Mouse (Mus musculus): ENCODE results near the gene Olfr806. TPM values are rescaled to one million over a fixed set of nuclear protein-coding genes. Genes with fewer than 3 reads are reported as not detected.

Olfr806 gene
- not detected in 2 replicates for polyA plus RNA-seq (2012; ENCODE audit: insufficient read depth, low replicate concordance)

DNA sequence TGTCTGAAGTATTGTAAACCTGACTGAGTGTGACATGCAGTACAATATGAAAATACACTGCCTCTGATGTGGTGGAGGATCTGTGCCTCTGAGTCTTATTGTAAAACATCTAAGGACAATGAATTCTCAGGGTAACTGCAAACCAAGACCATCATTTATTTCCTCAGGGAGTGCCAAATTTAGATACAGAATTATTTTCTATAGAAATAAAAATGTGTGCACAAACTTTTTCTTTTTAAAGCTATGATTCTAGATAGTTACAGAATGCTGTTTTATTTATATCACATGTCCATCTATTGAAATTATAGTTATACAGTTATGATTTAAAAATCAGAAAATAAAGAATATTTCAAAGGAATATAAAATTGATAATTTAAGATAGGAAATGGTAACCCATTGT lies at the start of gene Olfr806:
TSS of gene Olfr806 (minus strand) at position 101 of the 400 bp plus-strand sequence.
- H3K36me3 ChIP-seq (replicated peaks; ENCODE audit: low read length): no peaks in the 10 kb centered on the region
- TF ChIP-seq FLI1 (IDR thresholded peaks at IDR 0.05; ENCODE audit: low read length) (no peak), GATA1 (IDR thresholded peaks at IDR 0.05; ENCODE audit: borderline replicate concordance, low read length) (no peak)
- no peaks in the 10 kb centered on the region for H3K27me3 ChIP-seq (replicated peaks)
- no peaks in the 10 kb centered on the region for H3K4me1 ChIP-seq
- H3K9me3 ChIP-seq: peaks cover 3% of the 10 kb centered on the region; the same call in 1 of the 2 replicates
- H3K4me3 ChIP-seq (replicated peaks): no peak within 1 kb of the TSS

DNA sequence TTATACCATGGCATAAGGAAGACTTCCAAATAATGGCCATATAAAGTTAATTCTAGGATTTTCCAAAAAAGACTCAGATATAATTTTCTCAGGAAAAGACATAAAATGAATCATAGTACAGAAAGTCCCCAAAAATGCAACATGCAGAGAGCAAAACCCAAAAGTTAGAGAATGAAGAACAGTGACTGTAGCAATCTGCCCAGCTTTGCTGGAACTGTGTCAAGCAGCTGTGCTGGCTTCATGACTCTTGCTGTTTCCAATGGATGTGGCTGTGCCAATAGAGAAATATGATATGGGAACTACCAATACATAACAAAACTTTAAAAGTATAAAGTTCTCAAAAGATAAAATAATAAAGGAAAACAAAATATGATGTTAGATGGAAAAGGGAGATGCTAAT lies 36.4 kb upstream of the Olfr806 start:
- no peak overlapping the region for H3K4me3 ChIP-seq (replicated peaks)
- H3K4me1 ChIP-seq: no peaks in the 10 kb centered on the region

GRCm38 (mm10) chr10:129774338-129774737 lies 32.6 kb upstream of the Olfr806 start, which contains the start of gene Olfr809:
TSS of gene Olfr809 (plus strand) at chr10:129774638.
- Histone ChIP-seq H3K36me3 (replicated peaks; ENCODE audit: low read length) (no peaks in the 10 kb centered on the region), H3K4me3 (replicated peaks) (no peak within 1 kb of the TSS), H3K27me3 (replicated peaks) (no peaks in the 10 kb centered on the region), H3K9me3 (no peaks in the 10 kb centered on the region), H3K4me1 (no peaks in the 10 kb centered on the region)
- TF ChIP-seq GATA1 (IDR thresholded peaks at IDR 0.05; ENCODE audit: borderline replicate concordance, low read length) (no peak), FLI1 (IDR thresholded peaks at IDR 0.05; ENCODE audit: low read length) (no peak)

More for the DNA sequence above, 36.4 kb upstream of the Olfr806 start:
- H3K36me3 ChIP-seq (replicated peaks; ENCODE audit: low read length): no peaks in the 10 kb centered on the region
- H3K9me3 ChIP-seq: no peaks in the 10 kb centered on the region
- no peaks in the 10 kb centered on the region for H3K27me3 ChIP-seq (replicated peaks)
- no peak for TF ChIP-seq GATA1 (IDR thresholded peaks at IDR 0.05; ENCODE audit: borderline replicate concordance, low read length)
- TF ChIP-seq FLI1 (IDR thresholded peaks at IDR 0.05; ENCODE audit: low read length): no peak

DNA sequence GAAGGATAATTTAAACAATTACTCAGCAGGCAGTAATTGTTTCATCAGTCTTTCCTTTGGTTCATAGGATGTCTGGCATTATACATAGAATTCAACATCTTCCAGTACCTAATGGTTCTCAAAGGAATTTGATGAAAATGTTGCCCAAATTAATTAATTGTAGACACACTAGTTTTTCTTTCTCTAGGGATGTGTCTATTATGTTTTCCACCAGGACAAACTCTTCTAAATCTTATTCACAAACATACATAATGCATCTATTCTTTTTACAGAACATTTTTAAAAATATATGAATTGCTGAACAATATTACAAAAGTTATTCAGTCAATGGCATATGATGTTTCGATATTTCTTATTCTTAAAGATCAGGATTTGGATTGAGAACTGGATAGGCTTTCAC lies 23.5 kb upstream of the Olfr806 start, which contains the start of gene Olfr808:
TSS of gene Olfr808 (plus strand) at position 301 of the 400 bp plus-strand sequence.
- Histone ChIP-seq H3K4me1 (no peaks in the 10 kb centered on the region), H3K36me3 (replicated peaks; ENCODE audit: low read length) (no peaks in the 10 kb centered on the region), H3K9me3 (no peaks in the 10 kb centered on the region), H3K4me3 (replicated peaks) (no peak within 1 kb of the TSS), H3K27me3 (replicated peaks) (no peaks in the 10 kb centered on the region)
- TF ChIP-seq GATA1 (IDR thresholded peaks at IDR 0.05; ENCODE audit: borderline replicate concordance, low read length) (no peak), FLI1 (IDR thresholded peaks at IDR 0.05; ENCODE audit: low read length) (no peak)

DNA sequence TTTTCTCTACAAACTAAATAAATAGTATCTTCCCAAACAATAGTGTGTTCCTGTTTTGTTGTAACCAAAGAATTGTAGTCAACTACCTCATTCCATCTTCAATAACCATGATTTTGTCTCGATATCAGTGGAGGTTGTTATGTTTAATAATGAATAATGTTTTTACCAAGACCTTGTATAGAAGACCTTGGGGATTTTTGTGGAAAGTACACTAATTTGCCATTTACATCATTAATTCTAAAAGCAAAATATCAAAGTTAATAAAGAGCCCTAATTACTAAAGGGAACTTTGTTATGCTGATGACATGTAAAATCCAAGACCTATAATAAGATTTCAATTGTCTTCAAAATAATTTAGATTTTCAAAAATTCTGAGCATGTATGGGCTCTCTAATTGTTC lies 16.0 kb upstream of the Olfr806 start, which contains the start of gene Olfr807:
TSS of gene Olfr807 (minus strand) at position 101 of the 400 bp plus-strand sequence.
- H3K4me1 ChIP-seq: no peaks in the 10 kb centered on the region
- H3K4me3 ChIP-seq (replicated peaks): no peak within 1 kb of the TSS
- no peaks in the 10 kb centered on the region for H3K36me3 ChIP-seq (replicated peaks; ENCODE audit: low read length)
- H3K9me3 ChIP-seq: no peaks in the 10 kb centered on the region
- no peaks in the 10 kb centered on the region for H3K27me3 ChIP-seq (replicated peaks)
- TF ChIP-seq GATA1 (IDR thresholded peaks at IDR 0.05; ENCODE audit: borderline replicate concordance, low read length) (no peak), FLI1 (IDR thresholded peaks at IDR 0.05; ENCODE audit: low read length) (no peak)

GRCm38 (mm10) chr10:129729275-129729674 lies 12.4 kb downstream of the Olfr806 start, which contains the start of gene Olfr805:
TSS of gene Olfr805 (minus strand) at chr10:129729375.
- H3K27me3 ChIP-seq (replicated peaks): no peaks in the 10 kb centered on the region
- TF ChIP-seq FLI1 (IDR thresholded peaks at IDR 0.05; ENCODE audit: low read length) (no peak), GATA1 (IDR thresholded peaks at IDR 0.05; ENCODE audit: borderline replicate concordance, low read length) (no peak)
- H3K36me3 ChIP-seq (replicated peaks; ENCODE audit: low read length): no peaks in the 10 kb centered on the region
- H3K9me3 ChIP-seq: no peaks in the 10 kb centered on the region
- H3K4me3 ChIP-seq (replicated peaks): no peak within 1 kb of the TSS
- no peaks in the 10 kb centered on the region for H3K4me1 ChIP-seq

DNA sequence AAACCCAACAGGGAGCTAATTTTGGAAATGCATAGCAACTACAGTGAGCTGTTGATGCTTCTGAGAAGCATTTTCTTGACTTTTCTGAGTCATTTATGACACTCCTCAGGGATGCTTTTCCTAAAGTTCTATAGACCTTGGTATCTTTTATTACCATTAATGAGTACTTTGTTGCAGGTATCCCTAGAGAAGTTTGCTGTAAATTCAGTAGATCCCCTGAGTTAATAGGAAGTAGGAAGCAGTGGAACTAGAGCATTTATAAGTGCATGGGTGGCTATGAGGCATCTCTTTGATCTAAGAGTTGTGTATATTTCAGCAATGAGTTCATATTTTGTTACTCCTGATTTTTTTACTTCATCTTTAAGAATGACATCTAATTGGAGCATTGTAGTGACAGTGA lies 38.8 kb downstream of the Olfr806 start, which contains the start of gene Olfr804:
TSS of gene Olfr804 (plus strand) at position 301 of the 400 bp plus-strand sequence.
- Histone ChIP-seq H3K36me3 (replicated peaks; ENCODE audit: low read length) (no peaks in the 10 kb centered on the region), H3K4me3 (replicated peaks) (no peak within 1 kb of the TSS), H3K9me3 (no peaks in the 10 kb centered on the region), H3K27me3 (replicated peaks) (no peaks in the 10 kb centered on the region), H3K4me1 (no peaks in the 10 kb centered on the region)
- TF ChIP-seq GATA1 (IDR thresholded peaks at IDR 0.05; ENCODE audit: borderline replicate concordance, low read length) (no peak), FLI1 (IDR thresholded peaks at IDR 0.05; ENCODE audit: low read length) (no peak)

GRCm38 (mm10) chr10:129694186-129694585 lies 47.5 kb downstream of the Olfr806 start, which contains the start of gene Olfr803:
TSS of gene Olfr803 (minus strand) at chr10:129694286.
- Histone ChIP-seq H3K9me3 (peaks cover 16% of the 10 kb centered on the region), H3K36me3 (replicated peaks; ENCODE audit: low read length) (no peaks in the 10 kb centered on the region)
- no peak for TF ChIP-seq FLI1 (IDR thresholded peaks at IDR 0.05; ENCODE audit: low read length)
- no peak for TF ChIP-seq GATA1 (IDR thresholded peaks at IDR 0.05; ENCODE audit: borderline replicate concordance, low read length)

GRCm38 (mm10) chr10:129688069-129688468 lies 53.7 kb downstream of the Olfr806 start, which contains the start of gene Olfr802:
TSS of gene Olfr802 (minus strand) at chr10:129688169.
- no peaks in the 10 kb centered on the region for H3K36me3 ChIP-seq (replicated peaks; ENCODE audit: low read length)
- H3K27me3 ChIP-seq (replicated peaks): no peaks in the 10 kb centered on the region
- no peaks in the 10 kb centered on the region for H3K9me3 ChIP-seq
- TF ChIP-seq FLI1 (IDR thresholded peaks at IDR 0.05; ENCODE audit: low read length) (no peak), GATA1 (IDR thresholded peaks at IDR 0.05; ENCODE audit: borderline replicate concordance, low read length) (no peak)
- no peaks in the 10 kb centered on the region for H3K4me1 ChIP-seq
- no peak within 1 kb of the TSS for H3K4me3 ChIP-seq (replicated peaks)

More at GRCm38 (mm10) chr10:129694186-129694585, 47.5 kb downstream of the Olfr806 start, which contains the start of gene Olfr803:
- Histone ChIP-seq H3K4me1 (no peaks in the 10 kb centered on the region), H3K27me3 (replicated peaks) (no peaks in the 10 kb centered on the region), H3K4me3 (replicated peaks) (no peak within 1 kb of the TSS)

Other genes with a start within 250 kb of the Olfr806 start
- not detected in 2 replicates for gene Olfr790, start 243.4 kb downstream of the Olfr806 start, polyA plus RNA-seq (2012; ENCODE audit: insufficient read depth, low replicate concordance)
- not detected in 2 replicates for gene Olfr791, start 220.1 kb downstream of the Olfr806 start, polyA plus RNA-seq (2012; ENCODE audit: insufficient read depth, low replicate concordance)
- not detected in 2 replicates for gene Olfr792, start 202.8 kb downstream of the Olfr806 start, polyA plus RNA-seq (2012; ENCODE audit: insufficient read depth, low replicate concordance)
- gene Olfr794, start 174.3 kb downstream of the Olfr806 start, polyA plus RNA-seq (2012; ENCODE audit: insufficient read depth, low replicate concordance): not detected in 2 replicates
- not detected in 2 replicates for gene Olfr796, start 129.4 kb downstream of the Olfr806 start, polyA plus RNA-seq (2012; ENCODE audit: insufficient read depth, low replicate concordance)
- gene Olfr798, start 114.0 kb downstream of the Olfr806 start, polyA plus RNA-seq (2012; ENCODE audit: insufficient read depth, low replicate concordance): 0.76 TPM in 1 of 2 replicates, not detected in the other
- gene Olfr799, start 104.4 kb downstream of the Olfr806 start, polyA plus RNA-seq (2012; ENCODE audit: insufficient read depth, low replicate concordance): not detected in 2 replicates
- not detected in 2 replicates for gene Olfr800, start 84.2 kb downstream of the Olfr806 start, polyA plus RNA-seq (2012; ENCODE audit: insufficient read depth, low replicate concordance)
- gene Olfr801, start 68.1 kb downstream of the Olfr806 start, polyA plus RNA-seq (2012; ENCODE audit: insufficient read depth, low replicate concordance): not detected in 2 replicates
- gene Olfr802, start 53.8 kb downstream of the Olfr806 start, polyA plus RNA-seq (2012; ENCODE audit: insufficient read depth, low replicate concordance): not detected in 2 replicates
- 8.7 TPM in 1 of 2 replicates, not detected in the other for gene Olfr803, start 47.6 kb downstream of the Olfr806 start, polyA plus RNA-seq (2012; ENCODE audit: insufficient read depth, low replicate concordance)
- not detected in 2 replicates for gene Olfr804, start 38.7 kb downstream of the Olfr806 start, polyA plus RNA-seq (2012; ENCODE audit: insufficient read depth, low replicate concordance)
- not detected in 2 replicates for gene Olfr805, start 12.5 kb downstream of the Olfr806 start, polyA plus RNA-seq (2012; ENCODE audit: insufficient read depth, low replicate concordance)
- not detected in 2 replicates for gene Olfr807, start 15.9 kb upstream of the Olfr806 start, polyA plus RNA-seq (2012; ENCODE audit: insufficient read depth, low replicate concordance)
- gene Olfr808, start 23.6 kb upstream of the Olfr806 start, polyA plus RNA-seq (2012; ENCODE audit: insufficient read depth, low replicate concordance): not detected in 2 replicates
- 0.07 TPM in 1 of 2 replicates, not detected in the other for gene Olfr809, start 32.7 kb upstream of the Olfr806 start, polyA plus RNA-seq (2012; ENCODE audit: insufficient read depth, low replicate concordance)
- not detected in 2 replicates for gene Olfr810, start 53.0 kb upstream of the Olfr806 start, polyA plus RNA-seq (2012; ENCODE audit: insufficient read depth, low replicate concordance)
- not detected in 2 replicates for gene Olfr811, start 62.5 kb upstream of the Olfr806 start, polyA plus RNA-seq (2012; ENCODE audit: insufficient read depth, low replicate concordance)
- not detected in 2 replicates for gene Olfr812, start 104.2 kb upstream of the Olfr806 start, polyA plus RNA-seq (2012; ENCODE audit: insufficient read depth, low replicate concordance)
- gene Olfr813, start 113.4 kb upstream of the Olfr806 start, polyA plus RNA-seq (2012; ENCODE audit: insufficient read depth, low replicate concordance): not detected in 2 replicates
- 0.03 TPM in 1 of 2 replicates, not detected in the other for gene Olfr814, start 137.9 kb upstream of the Olfr806 start, polyA plus RNA-seq (2012; ENCODE audit: insufficient read depth, low replicate concordance)
- not detected in 2 replicates for gene Olfr815, start 163.9 kb upstream of the Olfr806 start, polyA plus RNA-seq (2012; ENCODE audit: insufficient read depth, low replicate concordance)
- not detected in 2 replicates for gene Olfr816, start 173.7 kb upstream of the Olfr806 start, polyA plus RNA-seq (2012; ENCODE audit: insufficient read depth, low replicate concordance)
- not detected in 2 replicates for gene Olfr818, start 207.2 kb upstream of the Olfr806 start, polyA plus RNA-seq (2012; ENCODE audit: insufficient read depth, low replicate concordance)
- not detected in 2 replicates for gene Olfr819, start 225.3 kb upstream of the Olfr806 start, polyA plus RNA-seq (2012; ENCODE audit: insufficient read depth, low replicate concordance)
- gene Olfr247, start 234.2 kb upstream of the Olfr806 start, polyA plus RNA-seq (2012; ENCODE audit: insufficient read depth, low replicate concordance): not detected in 2 replicates
- not detected in 2 replicates for gene Gm10310, start 243.1 kb upstream of the Olfr806 start, polyA plus RNA-seq (2012; ENCODE audit: insufficient read depth, low replicate concordance)